Mouse (Mus musculus) adrenal gland, postnatal 36 days (tissue): ENCODE measurements around the gene Mrps23. TPM values are rescaled to one million over a fixed set of nuclear protein-coding genes. Genes with fewer than 3 reads are reported as not detected.

Experiments used
- DNase-seq, 2 experiments: peaks; one replicate each; pipeline ENCODE4 v3.0.0; 2021; ENCODE audit warnings: mixed read lengths in 1 of 2
- long read RNA-seq, 2 experiments: library from polyadenylated mRNA; stranded (forward); transcript quantifications; one replicate each; pipeline ENCODE4 v2.0.0; 2021; ENCODE audit warnings: borderline sequencing depth in 2 of 2
- total RNA-seq, 2 experiments: library from RNA; stranded (reverse); gene quantifications; 2 replicates each; pipeline ENCODE4 v1.2.3; 2021

The Mrps23 gene
- 100 to 1,000 TPM; 151 to 216 TPM for total RNA-seq
- long read RNA-seq, experiment 1, transcript Mrps23-203 (5 exons, 1,404 nt), result minor isoform, 29 of 170 reads
- long read RNA-seq, experiment 1, transcript Mrps23-201 (5 exons, 1,332 nt), result major isoform, 127 of 170 reads
- long read RNA-seq, experiment 1, partial matches to known transcripts, result 4 of 170 reads
- long read RNA-seq, experiment 1, other reads (novel, unspliced or antisense), result 9 of 170 reads
- long read RNA-seq, experiment 2, transcript Mrps23-203 (5 exons, 1,404 nt), result minor isoform, 15 of 56 reads
- long read RNA-seq, experiment 2, transcript Mrps23-201 (5 exons, 1,332 nt), result major isoform, 37 of 56 reads
- long read RNA-seq, experiment 2, partial matches to known transcripts, result 2 of 56 reads
- long read RNA-seq, experiment 2, other reads (novel, unspliced or antisense), result 2 of 56 reads

- DNase-seq, result peak; percentile 96
Measured at GRCm38 (mm10) chr11:88203712-88204532, at the start of gene Mrps23. Gene Mrps23 (plus strand): TSS chr11:88204388.

DNA sequence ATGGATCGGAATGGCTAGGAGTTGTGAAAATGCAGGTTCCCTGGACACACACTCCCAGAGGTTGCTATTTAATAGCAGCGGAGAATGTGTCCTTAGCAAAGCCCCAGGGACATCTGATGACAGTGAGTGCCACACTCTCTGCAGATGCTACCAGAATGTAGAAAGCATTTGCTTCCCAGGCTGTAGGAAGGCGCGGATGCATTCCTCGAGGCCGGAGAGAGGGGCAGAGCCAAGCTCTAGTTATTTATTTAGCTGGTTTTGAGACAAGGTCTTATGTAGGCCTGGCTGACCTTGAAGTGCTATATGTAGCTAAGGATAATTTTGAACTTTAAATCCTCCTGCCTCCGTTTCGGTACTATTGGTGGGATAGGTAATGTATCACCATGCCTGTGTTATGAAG is 49.7 kb upstream of the Mrps23 start:
- no peak for DNase-seq

DNA sequence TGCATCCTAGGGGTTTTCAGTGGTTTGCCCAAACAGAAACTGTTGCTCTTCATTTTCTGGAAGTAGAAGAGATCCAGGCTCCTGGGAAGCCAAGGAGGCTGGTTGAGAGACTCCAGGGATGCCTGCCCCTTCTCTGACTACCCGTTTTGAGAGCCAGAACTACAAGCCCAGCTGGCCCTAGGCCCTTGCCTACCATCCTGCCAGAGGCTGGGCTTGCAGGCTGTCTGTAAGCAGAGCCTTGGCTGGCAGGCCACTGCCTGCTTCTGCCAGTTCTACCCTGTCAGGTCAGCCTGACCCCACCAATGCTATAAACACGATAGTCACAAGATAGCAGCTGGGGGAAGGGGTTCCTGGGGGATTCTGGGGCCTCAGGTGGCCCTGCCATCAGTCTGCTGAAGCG is 48.7 kb upstream of the Mrps23 start:
- peak in 1 of 2 experiments; percentile 47 for DNase-seq

- DNase-seq, result no peak
Measured at GRCm38 (mm10) chr11:88155998-88156397, 48.2 kb upstream of the Mrps23 start.

DNA sequence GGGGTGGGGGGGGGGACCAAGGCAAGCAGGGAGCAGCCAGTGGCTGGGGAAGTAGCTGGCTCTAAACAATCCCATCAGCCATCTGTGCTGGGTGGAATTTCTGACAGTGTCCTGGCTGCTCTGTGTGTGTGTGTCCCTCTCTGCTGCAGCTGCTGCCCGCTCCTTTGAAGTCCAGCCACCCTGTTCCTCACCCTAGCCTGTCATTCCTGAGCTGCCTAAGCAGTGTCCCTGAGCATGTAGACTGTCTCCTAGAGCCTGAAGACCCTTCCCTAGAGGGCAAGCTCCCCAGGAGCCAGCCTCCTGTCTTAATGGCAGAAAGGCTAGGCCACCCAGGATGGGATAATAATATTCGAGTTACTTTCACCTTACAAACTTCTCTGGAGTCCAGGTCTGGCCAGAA is 47.8 kb upstream of the Mrps23 start:
- DNase-seq, result peak in 1 of 2 experiments; percentile 30

DNA sequence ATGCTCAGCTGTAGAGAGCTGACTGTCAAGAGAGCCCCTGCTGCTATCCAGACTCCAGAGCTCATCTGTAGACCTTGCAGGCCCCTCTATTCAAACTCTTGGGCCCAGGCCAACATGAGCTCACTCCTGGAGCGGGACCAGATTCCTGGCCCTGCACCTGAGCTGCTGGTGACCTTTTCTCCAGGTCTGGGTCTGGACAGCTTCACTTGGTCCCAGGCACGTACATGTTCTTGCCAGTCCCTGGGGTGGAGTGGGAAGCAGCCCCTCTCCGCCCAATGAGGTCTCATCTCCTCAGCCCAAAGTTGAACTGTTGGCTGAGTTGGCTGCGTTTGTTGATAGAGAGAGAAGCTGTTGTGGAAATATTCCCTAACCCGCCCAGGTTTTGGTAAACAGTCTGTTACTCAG is 45.3 kb upstream of the Mrps23 start:
- peak; percentile 56 to 68 for DNase-seq

DNA sequence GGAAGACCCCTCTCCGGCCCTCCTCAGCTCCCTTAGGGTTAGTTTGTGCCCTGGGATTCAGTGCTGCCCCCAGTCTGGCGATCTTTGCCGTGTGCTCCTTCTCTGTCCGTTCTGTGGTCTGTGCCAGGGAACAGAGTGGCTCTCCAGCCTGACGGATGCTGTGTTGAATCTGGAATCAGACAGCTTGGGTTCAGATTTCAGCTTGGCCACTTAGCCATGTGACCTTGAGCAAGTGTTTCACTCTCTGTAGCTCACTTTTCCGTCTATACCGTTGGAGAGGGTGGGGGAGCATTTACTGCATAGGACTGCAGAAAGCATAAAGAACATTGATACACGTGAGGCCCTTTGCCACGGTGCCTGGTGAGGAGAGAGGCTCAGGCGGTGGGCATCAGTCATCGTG is 44.8 kb upstream of the Mrps23 start:
- DNase-seq, result peak in 1 of 2 experiments; percentile 20

- DNase-seq, result peak in 1 of 2 experiments; percentile 60
Measured at GRCm38 (mm10) chr11:88160316-88160715, 43.9 kb upstream of the Mrps23 start.

DNA sequence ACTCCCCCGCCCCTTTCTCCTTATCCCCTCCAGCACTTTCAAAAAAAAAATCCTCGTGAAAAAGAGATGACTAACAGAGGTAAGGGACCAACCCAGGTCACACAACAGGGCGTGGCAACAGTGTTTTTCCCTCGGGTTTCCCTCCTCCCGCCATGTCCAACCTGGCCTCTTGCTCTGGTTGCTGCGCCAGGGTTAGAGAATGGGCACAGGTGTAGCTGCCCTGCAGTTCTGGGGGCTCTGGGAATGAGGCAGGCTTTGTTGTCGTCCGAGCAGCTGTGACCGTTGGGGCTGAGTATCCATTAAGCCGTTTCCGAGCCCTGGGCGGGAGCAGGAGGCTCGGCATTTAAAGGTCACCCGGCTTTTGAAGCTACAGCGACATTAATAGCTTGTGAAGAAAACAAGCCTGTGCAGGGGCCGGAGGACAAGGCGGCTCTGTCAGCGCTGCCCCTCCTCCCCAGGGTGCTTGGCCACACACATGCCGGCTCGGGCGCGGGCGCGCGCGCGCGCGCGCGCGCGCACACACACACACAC is 43.1 kb upstream of the Mrps23 start:
- peak; percentile 80 to 89 for DNase-seq

DNA sequence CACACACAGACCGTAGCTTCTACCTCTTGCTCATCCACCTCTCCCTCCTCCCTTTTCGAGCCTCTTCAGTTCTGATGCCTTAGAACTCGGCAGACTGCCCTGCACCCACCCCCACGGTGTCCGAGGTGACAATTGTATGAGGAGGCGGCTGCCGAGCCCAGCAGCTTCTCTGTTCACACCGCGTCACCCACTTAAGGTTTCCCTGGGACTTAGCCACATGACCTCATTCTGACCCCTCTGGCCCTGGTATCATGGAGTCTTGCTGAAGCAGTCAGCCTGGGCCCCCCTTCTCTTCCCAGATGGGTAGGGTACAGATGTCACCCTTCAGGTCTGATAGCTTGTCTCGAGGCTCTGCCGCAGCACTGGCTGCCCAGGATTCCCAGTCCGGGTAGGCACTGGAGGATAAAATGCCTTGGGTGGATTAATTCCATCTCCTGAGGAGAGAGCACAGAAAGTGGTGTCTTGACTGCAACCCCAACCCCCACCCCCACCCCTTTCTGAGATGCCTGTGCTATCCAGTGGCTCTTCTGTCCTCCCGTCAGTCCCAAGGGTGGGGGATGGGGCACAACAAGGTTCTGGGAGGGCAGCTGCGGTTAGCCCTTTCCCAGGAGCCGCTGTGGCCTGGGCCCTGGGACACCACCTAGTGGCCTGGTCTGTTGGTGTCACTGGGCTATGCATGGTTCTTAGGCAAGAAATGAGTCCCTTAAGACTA is 42.4 kb upstream of the Mrps23 start:
- DNase-seq, result peak; percentile 95 to 98

DNA sequence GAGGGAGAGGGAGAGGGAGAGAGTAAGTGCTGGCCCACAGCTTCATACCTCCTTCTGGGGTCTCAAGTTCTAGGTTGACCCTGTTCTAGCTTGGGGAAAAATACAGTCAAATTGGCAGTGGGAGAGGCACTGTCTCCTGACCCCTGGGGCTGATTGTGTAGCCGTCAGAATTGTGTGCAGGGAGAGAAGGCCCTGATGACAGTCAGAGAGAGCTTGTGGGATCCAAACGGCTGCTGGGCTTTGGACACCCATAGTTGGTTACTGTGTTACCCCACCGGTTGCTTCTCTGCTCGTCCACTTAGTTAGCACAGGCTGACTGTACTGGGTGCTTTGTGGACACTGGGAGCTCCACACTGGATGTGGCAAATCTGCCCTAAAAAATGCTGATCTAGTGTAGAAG is 41.4 kb upstream of the Mrps23 start:
- no peak for DNase-seq

GRCm38 (mm10) chr11:88164213-88164723 is 39.9 kb upstream of the Mrps23 start:
- DNase-seq, result no peak

DNA sequence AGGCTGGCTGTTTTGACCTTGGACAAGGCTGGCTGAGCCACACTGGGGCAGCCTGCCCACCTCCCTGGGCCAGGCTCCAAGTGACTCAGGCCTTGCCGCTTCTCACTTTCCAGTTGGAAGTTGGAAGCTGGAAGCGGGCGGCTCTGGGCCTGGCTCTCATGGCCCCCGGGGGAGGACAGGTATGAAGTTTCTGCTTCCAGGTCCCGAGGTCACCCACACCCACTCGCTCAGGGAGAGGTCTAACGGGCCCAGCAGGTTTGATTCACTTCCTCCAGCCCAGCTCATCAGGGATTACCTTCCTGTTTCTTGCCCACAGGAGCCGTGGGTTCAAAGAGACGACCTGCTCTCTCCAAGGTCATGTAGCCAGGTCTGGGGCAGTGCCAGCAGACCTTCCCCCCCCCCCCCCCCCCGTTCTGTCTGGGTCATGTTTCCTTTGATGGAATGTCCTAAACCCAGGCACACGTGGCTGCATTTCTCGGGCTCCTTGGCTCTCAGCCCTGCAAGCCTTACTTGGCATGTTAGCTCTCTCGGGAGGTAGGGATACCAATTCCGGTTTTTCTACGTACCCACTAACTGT is 39.3 kb upstream of the Mrps23 start:
- DNase-seq, result peak; percentile 95

GRCm38 (mm10) chr11:88165683-88166364 is 38.4 kb upstream of the Mrps23 start:
- peak; percentile 62 for DNase-seq

DNA sequence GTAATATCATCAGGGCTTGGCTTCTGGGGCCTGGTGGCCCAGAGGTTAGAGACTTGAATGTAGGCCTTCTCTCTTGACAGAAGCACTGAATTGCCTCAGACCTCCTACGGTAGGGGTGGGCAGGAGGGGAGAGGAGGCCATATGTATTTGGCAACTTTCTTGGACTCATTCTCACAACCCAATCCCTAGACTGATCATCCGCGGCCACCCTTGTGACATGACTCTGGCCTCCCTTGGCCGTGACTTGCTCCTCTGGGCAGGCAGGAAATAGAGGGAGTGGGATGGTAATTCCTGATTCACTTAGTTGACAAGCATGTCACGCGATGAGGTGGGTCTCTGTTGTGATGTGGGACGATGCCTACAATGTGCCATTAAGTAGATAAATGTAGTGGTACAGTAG is 37.7 kb upstream of the Mrps23 start:
- no peak for DNase-seq

DNA sequence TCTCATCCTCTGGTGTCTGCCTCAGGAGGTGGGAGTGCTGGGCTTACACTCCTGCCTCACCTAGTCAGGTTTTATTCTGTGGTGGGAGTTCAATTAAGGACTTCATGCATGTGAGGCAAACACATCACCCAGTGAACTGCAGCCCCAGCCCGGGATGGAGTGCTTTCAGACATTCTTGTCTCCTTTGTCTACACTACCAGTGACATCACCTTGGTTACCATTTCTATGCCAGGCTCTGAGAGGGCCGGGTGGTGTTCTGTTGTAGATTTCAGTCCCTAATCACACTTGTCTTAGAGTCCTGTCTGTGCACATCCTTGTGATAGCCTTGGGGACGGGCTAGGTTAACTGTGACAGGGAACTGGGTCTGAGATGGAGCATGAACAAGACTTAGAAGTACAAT is 35.6 kb upstream of the Mrps23 start:
- DNase-seq, result no peak

GRCm38 (mm10) chr11:88169531-88170040 is 34.6 kb upstream of the Mrps23 start:
- DNase-seq, result no peak

- no peak for DNase-seq
Measured at GRCm38 (mm10) chr11:88170606-88171005, 33.6 kb upstream of the Mrps23 start.

DNA sequence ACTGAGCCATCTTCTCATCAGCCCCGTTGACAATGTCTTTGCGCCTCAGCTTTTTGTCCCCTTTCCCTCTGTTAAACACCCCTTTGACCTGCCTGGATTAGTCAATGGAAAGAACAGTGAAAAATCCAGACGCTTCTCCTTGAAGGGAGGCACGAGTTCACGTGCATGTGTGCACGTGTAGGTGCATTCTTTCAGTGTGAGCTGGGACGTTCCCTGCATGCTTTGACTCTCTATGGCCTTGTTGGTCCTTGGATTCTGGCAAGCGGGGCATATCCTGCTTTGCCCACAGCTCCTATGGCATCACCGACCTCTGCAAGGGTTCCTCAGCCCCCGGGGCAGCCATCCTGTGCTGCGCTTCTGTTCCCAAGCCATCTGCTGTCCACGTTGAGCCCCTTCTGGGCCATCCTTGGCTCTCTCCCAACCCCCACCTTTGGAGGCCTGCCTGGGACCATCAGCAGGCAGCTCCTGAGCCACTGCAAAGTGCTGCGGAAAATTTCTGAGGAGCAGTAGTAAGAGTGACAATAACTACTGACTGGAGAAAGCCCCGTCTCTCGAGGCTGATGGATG is 32.2 kb upstream of the Mrps23 start:
- no peak for DNase-seq

GRCm38 (mm10) chr11:88172601-88173325 is 31.4 kb upstream of the Mrps23 start:
- peak; percentile 65 to 79 for DNase-seq
